Mouse (Mus musculus) CH12.LX (cell line): ENCODE measurements around the gene Atp2c2.

ENCODE experiments used
- BHLHE40 ChIP-seq: IDR thresholded peaks from 2 replicates; pipeline ENCODE4 v1.6.1; 2011; ENCODE audit warnings: mild to moderate bottlenecking, low read depth, low read length, improper control_type of control experiment
- CHD2 ChIP-seq: IDR thresholded peaks from 2 replicates; pipeline ENCODE4 v1.6.1; 2011; ENCODE audit warnings: low read length, improper control_type of control experiment
- CTCF ChIP-seq, 2 experiments: IDR thresholded peaks in 1 of 2; conservative IDR thresholded peaks in 1 of 2; 2 replicates each; pipeline ENCODE4 v1.5.1; 2011 to 2012; ENCODE audit warnings: low read depth in 2 of 2, low read length in 2 of 2, improper control_type of control experiment in 1 of 2, inconsistent platforms in 1 of 2, mild to moderate bottlenecking in 1 of 2, moderate library complexity in 1 of 2
- JUN ChIP-seq: IDR thresholded peaks from 2 replicates; pipeline ENCODE4 v1.6.1; 2011; ENCODE audit warnings: low read depth, mild to moderate bottlenecking, low read length, improper control_type of control experiment, moderate library complexity; ENCODE audit not compliant: insufficient read depth
- KAT2A ChIP-seq: IDR thresholded peaks from 2 replicates; pipeline ENCODE4 v1.6.1; 2012; ENCODE audit warnings: low read length, improper control_type of control experiment, inconsistent platforms; ENCODE audit not compliant: insufficient replicate concordance
- ZMIZ1 ChIP-seq: IDR thresholded peaks from 2 replicates; pipeline ENCODE4 v1.6.1; 2012; ENCODE audit warnings: low read depth, mild to moderate bottlenecking, inconsistent platforms, low read length, improper control_type of control experiment

- TF ChIP-seq ZMIZ1, result no peak
- no peak for TF ChIP-seq CTCF (conservative IDR thresholded peaks at IDR 0.05 in 1 of 2, IDR thresholded peaks at IDR 0.05 in 1 of 2; ENCODE audit: low read depth in 2 of 2, low read length in 2 of 2)
- no peak for TF ChIP-seq JUN
- TF ChIP-seq CHD2, result no peak
- TF ChIP-seq KAT2A, result no peak
- 0 out of 2 replicates have a peak, but pooled peaks have one; percentile 18 for TF ChIP-seq BHLHE40
Observed at GRCm38 (mm10) chr8:119777765-119778164, 78.0 kb downstream of the Atp2c2 start.
